Mouse (Mus musculus): ENCODE results near the gene Ppp1r9a.

DNA sequence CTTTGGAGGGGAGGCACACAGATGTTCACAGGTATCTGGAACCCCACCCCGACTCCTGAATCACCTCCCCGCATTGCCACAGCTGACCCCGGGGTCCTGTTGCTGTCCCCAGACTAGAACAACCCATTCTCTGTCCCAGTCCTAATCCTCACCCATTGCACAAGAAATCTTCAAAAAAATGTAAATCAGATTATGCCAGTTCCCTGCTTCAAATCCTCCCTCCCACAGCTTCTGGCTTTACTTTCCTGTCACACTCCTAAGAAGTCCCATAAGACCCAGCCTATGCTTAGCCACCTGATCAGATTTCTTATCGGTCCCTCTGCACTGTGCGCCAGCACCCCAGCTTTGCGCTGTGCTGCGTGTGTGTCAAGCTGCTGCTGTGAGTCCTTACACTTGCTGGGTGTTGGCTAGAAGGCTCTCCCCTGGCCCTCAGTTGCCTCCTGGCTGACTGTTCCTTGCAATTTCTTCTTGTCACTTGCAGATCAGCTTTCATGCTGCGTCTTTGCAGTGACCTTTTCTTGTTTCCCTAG lies 296.7 kb downstream of the Ppp1r9a start:
- no peak for TF ChIP-seq CTCF (conservative IDR thresholded peaks at IDR 0.05; ENCODE audit: low read length)
- no peak for TF ChIP-seq NANOG (IDR thresholded peaks at IDR 0.05; ENCODE audit: borderline replicate concordance, low read length)

All from E14TG2a.4 (cell line).